Mouse (Mus musculus) liver, postnatal 0 days (tissue): ENCODE results near the gene Dennd1c. TPM values are rescaled to one million over a fixed set of nuclear protein-coding genes. Genes with fewer than 3 reads are reported as not detected.
"Not testable (repeated sequence)": the region's sequence is repeated elsewhere in the genome, so short reads cannot be mapped to it uniquely, and the experiment has no call there.

ENCODE experiments used
- ATAC-seq: fragments of 200-750 bp; cut with Nextera tagmentation; 2 replicates; pipeline ENCODE4 v1.8.0; 2017; ENCODE audit warnings: mild to moderate bottlenecking, moderate library complexity
- DNase-seq: peaks from one replicate; pipeline ENCODE4 v3.0.0-alpha.2; 2016
- H3K27ac ChIP-seq: fragments of 300-500 bp; sonication (generic); 2 replicates; pipeline ENCODE4 v1.5.1; 2014; ENCODE audit warnings: antibody characterized with exemption, moderate library complexity, mild to moderate bottlenecking, low read depth
- H3K27me3 ChIP-seq: fragments of 300-500 bp; sonication (generic); 2 replicates; pipeline ENCODE4 v1.6.1; 2014; ENCODE audit warnings: low read length, control low read depth, mixed read lengths; ENCODE audit not compliant: insufficient read depth
- H3K36me3 ChIP-seq: fragments of 300-500 bp; sonication (generic); replicated peaks from 2 replicates; pipeline ENCODE4 v1.6.1; 2014; ENCODE audit warnings: mild to moderate bottlenecking, control low read depth, low read length, moderate library complexity, mixed read lengths; ENCODE audit not compliant: insufficient read depth
- H3K4me1 ChIP-seq: fragments of 300-500 bp; sonication (generic); 2 replicates; pipeline ENCODE4 v1.6.1; 2014; ENCODE audit warnings: antibody characterized with exemption, mild to moderate bottlenecking, control low read depth; ENCODE audit not compliant: insufficient read depth
- H3K4me2 ChIP-seq: fragments of 300-500 bp; sonication (generic); 2 replicates; pipeline ENCODE4 v1.6.1; 2014; ENCODE audit warnings: low read depth, mild to moderate bottlenecking, low read length, moderate library complexity, mixed read lengths
- H3K4me3 ChIP-seq: fragments of 300-500 bp; sonication (generic); 2 replicates; pipeline ENCODE4 v1.5.1; 2014; ENCODE audit warnings: low read depth, low read length
- H3K9ac ChIP-seq: fragments of 300-500 bp; sonication (generic); replicated peaks from 2 replicates; pipeline ENCODE4 v1.6.1; 2014; ENCODE audit warnings: mild to moderate bottlenecking, moderate library complexity
- H3K9me3 ChIP-seq: fragments of 300-500 bp; sonication (generic); 2 replicates; pipeline ENCODE4 v1.6.1; 2016; ENCODE audit warnings: mild to moderate bottlenecking, control low read depth, low read length, mixed read lengths
- CTCF ChIP-seq: sonication (generic); IDR thresholded peaks from 2 replicates; pipeline ENCODE4 v1.5.1; 2016; ENCODE audit warnings: antibody characterized with exemption, low read depth
- EP300 ChIP-seq: IDR thresholded peaks from 2 replicates; pipeline ENCODE4 v1.6.1; 2016; ENCODE audit warnings: antibody characterized with exemption, low read depth, mild to moderate bottlenecking
- WGBS: fragments of 180-500 bp; shearing (Covaris S2); extraction: QIAGEN DNeasy Blood & Tissue Kit; methylation state at CpG from one replicate; pipeline ENCODE4 v1.1.7; 2014; ENCODE audit not compliant: insufficient replicate concordance; 5-methylcytosine and 5-hydroxymethylcytosine counted together
- polyA plus RNA-seq: library from polyadenylated mRNA; unstranded; fragments of >200 nt; fragmentation: Nextera tagmentation; extraction: Ambion mirVana; gene quantifications from 2 replicates; pipeline ENCODE4 v1.2.1, GENCODE M21; 2015

Dennd1c gene
- polyA plus RNA-seq, 1 experiment from 2014 or later = 3.5 TPM

DNA sequence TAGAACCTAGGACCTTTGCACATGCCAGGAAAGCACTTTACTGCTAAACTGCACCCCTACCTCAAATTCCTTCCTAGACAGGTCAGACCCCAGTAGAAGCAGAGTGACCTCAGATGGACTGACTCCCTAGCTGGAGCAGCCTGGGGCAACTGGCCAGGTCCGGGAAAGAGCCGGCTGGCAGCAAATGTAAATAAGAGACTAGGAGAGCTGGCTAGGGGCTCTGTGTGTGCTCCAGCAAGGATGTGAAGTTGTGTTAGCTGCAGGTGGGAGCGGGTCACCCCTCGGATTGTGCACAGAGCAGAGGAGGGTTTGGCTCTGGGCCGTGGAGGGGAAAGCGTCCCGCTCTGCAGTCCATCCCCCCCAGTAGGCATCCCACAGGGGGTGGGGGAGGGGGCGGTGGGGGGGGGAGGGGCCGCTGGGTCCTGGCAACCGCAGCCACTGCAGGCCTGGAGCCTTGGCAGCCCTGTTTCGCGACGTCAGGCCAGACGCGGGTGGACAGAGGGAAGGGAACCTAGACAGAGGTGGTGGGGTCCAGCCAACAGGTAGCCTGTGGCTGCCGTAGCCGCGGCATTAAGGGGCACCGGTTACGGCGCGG is 19.3 kb downstream of the Dennd1c start, which contains the start of gene Crb3:
Crb3 (plus strand) TSS at position 215 of the 595 bp plus-strand sequence.
- WGBS = 10% methylated on average over 11 of the region's 22 CpGs
- Histone ChIP-seq H3K9ac (peak within 1 kb of the TSS; percentile 77), H3K4me3 (peak within 1 kb of the TSS; percentile 75), H3K36me3 (peaks cover 6% of the 10 kb centered on the region; the same call in 1 of the 2 replicates), H3K27me3 (peaks cover 32% of the 10 kb centered on the region), H3K4me2 (peak within 1 kb of the TSS; percentile 81), H3K4me1 (peaks cover 28% of the 10 kb centered on the region), H3K9me3 (no peaks in the 10 kb centered on the region), H3K27ac (peak within 1 kb of the TSS; percentile 91)
- TF ChIP-seq CTCF (no peak), EP300 (no peak)
- peak; percentile 54 for DNase-seq
- ATAC-seq = 0 out of 2 replicates have a peak, but pooled peaks have one; percentile 6

DNA sequence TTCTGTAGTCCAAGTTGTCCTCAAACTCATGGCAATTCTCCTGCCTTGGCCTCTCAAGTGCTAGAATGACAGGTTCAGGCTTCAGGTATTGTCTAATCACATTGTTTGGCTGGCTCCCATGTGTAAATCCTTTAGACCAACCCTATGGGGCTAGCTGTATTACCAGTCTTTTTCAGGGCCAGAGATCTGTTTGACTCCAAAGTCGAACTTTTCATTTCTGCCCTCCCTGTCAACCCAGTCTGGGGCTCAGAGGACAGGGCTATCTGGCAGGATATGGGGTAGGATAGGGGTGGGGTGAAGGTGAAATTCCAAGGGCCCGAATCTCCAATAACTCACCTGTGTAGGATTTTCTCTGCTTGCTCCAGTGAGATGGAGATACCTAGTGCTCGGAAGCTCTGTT is 22.1 kb downstream of the Dennd1c start:
- TF ChIP-seq CTCF (no peak), EP300 (no peak)
- Histone ChIP-seq H3K4me2 (no peak overlapping the region; the same call in 1 of the 2 replicates), H3K4me1 (peaks cover 20% of the 10 kb centered on the region), H3K27ac (peak overlapping the region; percentile 67), H3K9me3 (no peaks in the 10 kb centered on the region), H3K9ac (no peak overlapping the region), H3K4me3 (no peak overlapping the region), H3K36me3 (peaks cover 22% of the 10 kb centered on the region), H3K27me3 (peaks cover 13% of the 10 kb centered on the region)
- ATAC-seq (peak; percentile 28), DNase-seq (no peak)
- 60% methylated on average over 3 of the region's 3 CpGs for WGBS

DNA sequence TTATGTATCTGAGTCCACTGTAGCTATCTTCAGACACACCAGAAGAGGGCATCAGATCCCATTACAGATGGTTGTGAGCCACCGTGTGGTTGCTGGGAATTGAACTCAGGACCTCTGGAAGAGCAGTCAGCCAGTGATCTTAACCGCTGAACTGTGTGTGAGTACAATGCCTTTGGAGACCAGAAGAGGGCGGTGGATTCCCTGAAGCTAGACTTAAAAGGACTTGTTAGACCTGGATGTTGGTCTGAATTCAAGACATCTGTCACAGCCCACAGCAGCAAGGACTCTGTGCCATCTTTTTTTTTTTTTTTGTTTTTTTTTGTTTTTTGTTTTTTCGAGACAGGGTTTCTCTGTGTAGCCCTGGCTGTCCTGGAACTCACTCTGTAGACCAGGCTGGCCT is 26.6 kb downstream of the Dennd1c start:
- peaks cover 29% of the 10 kb centered on the region for H3K36me3 ChIP-seq
- not testable (repeated sequence) for H3K9ac ChIP-seq, H3K4me3 ChIP-seq, H3K27ac ChIP-seq, H3K4me1 ChIP-seq, H3K27me3 ChIP-seq, ATAC-seq, H3K4me2 ChIP-seq, H3K9me3 ChIP-seq, DNase-seq
- 73% methylated on average over 4 of the region's 4 CpGs for WGBS
- peak; percentile 56 for TF ChIP-seq CTCF

DNA sequence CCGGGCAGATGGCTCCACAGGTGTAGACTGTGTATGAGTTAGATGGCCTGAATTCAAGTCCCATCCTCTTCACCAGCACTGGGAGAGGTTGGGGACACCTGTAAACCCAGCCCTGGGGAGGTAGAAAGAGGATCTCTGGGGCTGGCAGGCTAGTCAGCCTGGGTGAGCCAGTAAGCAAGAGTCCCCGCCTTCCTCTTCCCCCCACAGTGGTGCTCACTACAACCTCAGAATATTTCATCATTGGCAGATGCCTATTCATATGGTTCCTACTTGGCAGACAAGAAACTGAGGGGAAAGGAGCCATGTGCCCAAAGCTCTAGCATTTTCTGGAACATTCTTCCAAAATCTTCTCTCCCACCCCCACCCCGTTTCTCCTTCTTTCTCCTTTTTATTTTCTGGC is 29.5 kb downstream of the Dennd1c start:
- Histone ChIP-seq H3K4me1 (no peaks in the 10 kb centered on the region), H3K27ac (no peak overlapping the region), H3K4me2 (no peak overlapping the region), H3K36me3 (peaks cover 26% of the 10 kb centered on the region), H3K9ac (no peak overlapping the region), H3K27me3 (no peaks in the 10 kb centered on the region), H3K9me3 (no peaks in the 10 kb centered on the region), H3K4me3 (no peak overlapping the region)
- no peak for DNase-seq
- ATAC-seq = no peak
- 70% methylated on average over 3 of the region's 3 CpGs for WGBS
- TF ChIP-seq CTCF = no peak
- TF ChIP-seq EP300 = no peak

DNA sequence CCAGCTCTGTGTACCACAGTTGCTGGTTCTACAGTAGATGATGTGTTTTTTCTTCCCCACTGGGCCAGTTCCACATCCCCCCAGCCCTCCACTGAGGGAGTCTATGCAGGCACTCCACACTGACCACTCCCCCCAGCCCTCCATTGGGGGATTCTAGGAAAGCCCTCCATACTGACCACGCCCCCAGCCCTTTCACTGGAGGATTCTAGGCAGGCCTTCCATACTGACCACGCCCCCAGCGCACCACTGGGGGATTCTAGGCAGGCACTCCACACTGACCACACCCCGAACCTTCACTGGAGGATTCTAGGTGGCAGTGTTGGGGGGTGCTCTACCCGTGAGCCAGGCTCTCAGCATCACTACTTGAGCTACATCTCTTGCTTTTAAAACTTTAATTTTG is 30.9 kb downstream of the Dennd1c start:
- Histone ChIP-seq H3K36me3 (peaks cover 13% of the 10 kb centered on the region; the same call in 1 of the 2 replicates), H3K27ac (no peak overlapping the region), H3K9ac (no peak overlapping the region), H3K4me3 (no peak overlapping the region), H3K27me3 (no peaks in the 10 kb centered on the region), H3K4me1 (no peaks in the 10 kb centered on the region), H3K4me2 (no peak overlapping the region), H3K9me3 (no peaks in the 10 kb centered on the region)
- 69% methylated on average over 5 of the region's 5 CpGs for WGBS
- DNase-seq = no peak
- TF ChIP-seq CTCF (no peak), EP300 (no peak)
- no peak for ATAC-seq

DNA sequence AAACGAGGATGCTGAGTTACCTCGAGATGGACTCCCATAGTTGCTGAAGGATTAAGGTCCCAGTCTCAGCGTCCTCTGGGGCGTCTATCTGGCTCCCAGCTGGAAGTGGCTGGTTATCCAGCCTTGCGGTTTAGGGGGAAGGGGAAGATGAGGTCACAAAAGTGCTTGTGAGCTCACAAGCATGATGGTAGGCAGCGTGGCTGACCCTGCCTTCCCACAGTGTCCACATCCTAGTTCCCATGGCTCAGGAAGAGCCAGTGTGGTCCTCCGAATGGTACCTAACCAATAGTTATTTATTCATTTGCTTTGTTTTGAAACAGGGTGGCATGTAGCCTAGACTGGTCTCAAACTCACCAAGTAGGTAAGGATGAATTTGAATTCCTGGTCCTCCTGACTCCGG is 36.8 kb downstream of the Dennd1c start, which contains the start of gene Slc25a41:
Slc25a41 (minus strand) TSS at position 101 of the 400 bp plus-strand sequence.
- DNase-seq = no peak
- H3K9me3 ChIP-seq = no peaks in the 10 kb centered on the region
- no peak within 1 kb of the TSS for H3K9ac ChIP-seq
- H3K36me3 ChIP-seq = 0 out of 2 replicates have a peak, but pooled peaks cover 3% of the 10 kb centered on the region
- WGBS = 74% methylated on average over 8 of the region's 8 CpGs
- H3K27me3 ChIP-seq = no peaks in the 10 kb centered on the region
- no peak within 1 kb of the TSS for H3K27ac ChIP-seq
- ATAC-seq = no peak
- TF ChIP-seq CTCF (no peak), EP300 (no peak)
- H3K4me2 ChIP-seq = no peak within 1 kb of the TSS
- H3K4me3 ChIP-seq = no peak within 1 kb of the TSS
- no peaks in the 10 kb centered on the region; the same call in 1 of the 2 replicates for H3K4me1 ChIP-seq
